Mouse (Mus musculus) MEL (cell line): Measurements from ENCODE around the gene Bmpr1a. TPM values are rescaled to one million over a fixed set of nuclear protein-coding genes. Genes with fewer than 3 reads are reported as not detected.

Experiments used
- DNase-seq: peaks from one replicate; pipeline ENCODE4 v3.0.0; 2011; ENCODE audit warnings: low read depth, low spot score
- H3K27ac ChIP-seq: 2 replicates; pipeline ENCODE4 v1.5.1; 2012; ENCODE audit warnings: low read depth, mild to moderate bottlenecking, control low read depth, low read length, moderate library complexity; ENCODE audit not compliant: control insufficient read depth
- H3K27me3 ChIP-seq, 2 experiments: fragments of 150-350 bp in 1 of 2; sonication (generic) in 1 of 2; 2 replicates each; pipeline ENCODE4 v1.6.1; 2012; ENCODE audit warnings: low read length in 2 of 2, mild to moderate bottlenecking in 2 of 2, improper control_type of control experiment in 1 of 2, moderate library complexity in 1 of 2; ENCODE audit not compliant: insufficient read depth in 2 of 2, control insufficient read depth in 1 of 2
- H3K36me3 ChIP-seq, 2 experiments: 2 replicates each; pipeline ENCODE4 v1.6.1; 2012 to 2014; ENCODE audit warnings: low read length in 2 of 2, improper control_type of control experiment in 1 of 2, inconsistent platforms in 1 of 2, mild to moderate bottlenecking in 1 of 2; ENCODE audit not compliant: insufficient read depth in 2 of 2, control insufficient read depth in 1 of 2
- H3K4me1 ChIP-seq, 2 experiments: fragments of 150-350 bp in 1 of 2; sonication (generic) in 1 of 2; 2 replicates each; pipeline ENCODE4 v1.6.1; 2012; ENCODE audit warnings: low read length in 2 of 2, improper control_type of control experiment in 1 of 2, mild to moderate bottlenecking in 1 of 2; ENCODE audit not compliant: insufficient read depth in 2 of 2, control insufficient read depth in 1 of 2
- H3K4me3 ChIP-seq, 2 experiments: fragments of 150-350 bp in 1 of 2; sonication (generic) in 1 of 2; 2 replicates each; pipeline ENCODE4 v1.5.1; 2012; ENCODE audit warnings: low read depth in 2 of 2, low read length in 2 of 2, mild to moderate bottlenecking in 2 of 2, moderate library complexity in 2 of 2, control low read depth in 1 of 2, improper control_type of control experiment in 1 of 2; ENCODE audit not compliant: control insufficient read depth in 1 of 2, insufficient read depth in 1 of 2
- H3K79me2 ChIP-seq: 2 replicates; pipeline ENCODE4 v1.6.1; 2012; ENCODE audit warnings: mild to moderate bottlenecking, low read length, moderate library complexity; ENCODE audit not compliant: control insufficient read depth, poor library complexity, insufficient read depth
- H3K9ac ChIP-seq: 2 replicates; pipeline ENCODE4 v1.6.1; 2012; ENCODE audit warnings: low read depth, mild to moderate bottlenecking, control low read depth, low read length, moderate library complexity; ENCODE audit not compliant: control insufficient read depth, poor library complexity, severe bottlenecking
- H3K9me3 ChIP-seq: fragments of 150-350 bp; sonication (generic); replicated peaks from 2 replicates; pipeline ENCODE4 v1.6.1; 2012; ENCODE audit warnings: mild to moderate bottlenecking, low read length, improper control_type of control experiment, moderate library complexity; ENCODE audit not compliant: insufficient read depth
- CHD1 ChIP-seq: IDR thresholded peaks from 2 replicates; pipeline ENCODE4 v1.6.1; 2012; ENCODE audit warnings: low read depth, mild to moderate bottlenecking, inconsistent platforms, low read length, improper control_type of control experiment
- EP300 ChIP-seq, 2 experiments: IDR thresholded peaks; 2 replicates each; pipeline ENCODE4 v1.6.1; 2011; ENCODE audit warnings: improper control_type of control experiment in 2 of 2, low read length in 2 of 2, low read depth in 1 of 2, mild to moderate bottlenecking in 1 of 2
- ETS1 ChIP-seq: IDR thresholded peaks from 2 replicates; pipeline ENCODE4 v1.6.1; 2012; ENCODE audit warnings: low read depth, mild to moderate bottlenecking, inconsistent platforms, low read length, improper control_type of control experiment, moderate library complexity
- GABPA ChIP-seq: IDR thresholded peaks from 2 replicates; pipeline ENCODE4 v1.6.1; 2012; ENCODE audit warnings: low read depth, mild to moderate bottlenecking, inconsistent platforms, low read length, improper control_type of control experiment, moderate library complexity
- GATA1 ChIP-seq: IDR thresholded peaks from 2 replicates; pipeline ENCODE4 v1.6.1; 2011; ENCODE audit warnings: low read depth, low read length, improper control_type of control experiment
- KAT2A ChIP-seq: conservative IDR thresholded peaks from 2 replicates; pipeline ENCODE4 v1.6.1; 2012; ENCODE audit warnings: low read depth, low read length, improper control_type of control experiment, inconsistent platforms
- MAX ChIP-seq: IDR thresholded peaks from 2 replicates; pipeline ENCODE4 v1.6.1; 2011; ENCODE audit warnings: low read length, improper control_type of control experiment
- MAZ ChIP-seq: IDR thresholded peaks from 2 replicates; pipeline ENCODE4 v1.6.1; 2012; ENCODE audit warnings: low read depth, mild to moderate bottlenecking, inconsistent platforms, low read length, improper control_type of control experiment
- MEF2A ChIP-seq: IDR thresholded peaks from 2 replicates; pipeline ENCODE4 v1.6.1; 2014; ENCODE audit warnings: low read depth, mild to moderate bottlenecking, inconsistent platforms, low read length, improper control_type of control experiment; ENCODE audit not compliant: poor library complexity, insufficient replicate concordance, severe bottlenecking; ENCODE audit errors: extremely low read depth
- MXI1 ChIP-seq: IDR thresholded peaks from 2 replicates; pipeline ENCODE4 v1.6.1; 2011; ENCODE audit warnings: mild to moderate bottlenecking, low read depth, low read length, improper control_type of control experiment
- MYB ChIP-seq: IDR thresholded peaks from 2 replicates; pipeline ENCODE4 v1.6.1; 2011; ENCODE audit warnings: mild to moderate bottlenecking, low read depth, low read length, improper control_type of control experiment
- MYC ChIP-seq: IDR thresholded peaks from 2 replicates; pipeline ENCODE4 v1.6.1; 2011; ENCODE audit warnings: low read depth, mild to moderate bottlenecking, low read length, improper control_type of control experiment, moderate library complexity
- NELFE ChIP-seq: IDR thresholded peaks from 2 replicates; pipeline ENCODE4 v1.6.1; 2011; ENCODE audit warnings: low read depth, low read length, improper control_type of control experiment
- NRF1 ChIP-seq: IDR thresholded peaks from 2 replicates; pipeline ENCODE4 v1.6.1; 2014; ENCODE audit warnings: low read depth, mild to moderate bottlenecking, inconsistent platforms, low read length, improper control_type of control experiment, moderate library complexity; ENCODE audit not compliant: poor library complexity, insufficient read depth, severe bottlenecking
- POLR2AphosphoS2 ChIP-seq: IDR thresholded peaks from 2 replicates; pipeline ENCODE4 v1.6.1; 2011; ENCODE audit warnings: low read length, improper control_type of control experiment
- POLR2AphosphoS5 ChIP-seq: IDR thresholded peaks from 2 replicates; pipeline ENCODE4 v1.6.1; 2012; ENCODE audit warnings: low read depth, borderline replicate concordance, mild to moderate bottlenecking, inconsistent platforms, low read length, moderate library complexity, mixed read lengths
- RCOR1 ChIP-seq: IDR thresholded peaks from 2 replicates; pipeline ENCODE4 v1.6.1; 2012; ENCODE audit warnings: low read depth, mild to moderate bottlenecking, inconsistent platforms, low read length, improper control_type of control experiment
- SIN3A ChIP-seq: IDR thresholded peaks from 2 replicates; pipeline ENCODE4 v1.6.1; 2012; ENCODE audit warnings: low read length, improper control_type of control experiment, inconsistent platforms
- SMC3 ChIP-seq: IDR thresholded peaks from 2 replicates; pipeline ENCODE4 v1.6.1; 2011; ENCODE audit warnings: low read depth, low read length, improper control_type of control experiment
- TAL1 ChIP-seq: IDR thresholded peaks from 2 replicates; pipeline ENCODE4 v1.6.1; 2012; ENCODE audit warnings: mild to moderate bottlenecking, inconsistent platforms, low read length, moderate library complexity, mixed read lengths
- TBP ChIP-seq: IDR thresholded peaks from 2 replicates; pipeline ENCODE4 v1.8.0; 2011; ENCODE audit warnings: low read depth, low read length, improper control_type of control experiment
- TCF12 ChIP-seq: IDR thresholded peaks from 2 replicates; pipeline ENCODE4 v1.6.1; 2014; ENCODE audit warnings: low read depth, mild to moderate bottlenecking, inconsistent platforms, low read length, improper control_type of control experiment, moderate library complexity
- UBTF ChIP-seq: IDR thresholded peaks from 2 replicates; pipeline ENCODE4 v1.6.1; 2012; ENCODE audit warnings: low read depth, mild to moderate bottlenecking, inconsistent platforms, low read length, improper control_type of control experiment, moderate library complexity, borderline replicate concordance; ENCODE audit not compliant: insufficient read depth
- USF1 ChIP-seq: IDR thresholded peaks from 2 replicates; pipeline ENCODE4 v1.6.1; 2014; ENCODE audit warnings: low read depth, mild to moderate bottlenecking, inconsistent platforms, low read length, improper control_type of control experiment, moderate library complexity
- USF2 ChIP-seq, 2 experiments: IDR thresholded peaks; 2 replicates each; pipeline ENCODE4 v1.6.1; 2011 to 2012; ENCODE audit warnings: improper control_type of control experiment in 2 of 2, low read length in 2 of 2, borderline replicate concordance in 1 of 2, inconsistent platforms in 1 of 2, low read depth in 1 of 2, mild to moderate bottlenecking in 1 of 2; ENCODE audit not compliant: insufficient read depth in 1 of 2
- ZC3H11A ChIP-seq: IDR thresholded peaks from 2 replicates; pipeline ENCODE4 v1.6.1; 2012; ENCODE audit warnings: low read depth, mild to moderate bottlenecking, inconsistent platforms, low read length, improper control_type of control experiment
- ZMIZ1 ChIP-seq: IDR thresholded peaks from 2 replicates; pipeline ENCODE4 v1.6.1; 2012; ENCODE audit warnings: low read depth, mild to moderate bottlenecking, inconsistent platforms, low read length, improper control_type of control experiment, moderate library complexity
- polyA plus RNA-seq, 2 experiments: library from polyadenylated mRNA; stranded (reverse) in 1 of 2; unstranded in 1 of 2; fragments of >175 nt in 1 of 2; fragments of >200 nt in 1 of 2; gene quantifications; 2 replicates each; pipeline versions ENCODE4 v1.2.1 to v1.2.4; 2012; ENCODE audit warnings: low replicate concordance in 2 of 2, low read depth in 1 of 2; ENCODE audit not compliant: insufficient read length in 2 of 2, insufficient read depth in 1 of 2, missing spikeins in 1 of 2
- total RNA-seq: library from RNA; depleted of rRNA; stranded (reverse); fragments of 300-350 nt; gene quantifications from 2 replicates; pipeline ENCODE4 v1.2.3, GENCODE M21; 2012

Gene Bmpr1a
- total and polyA plus RNA-seq, 3 experiments = 3.1 TPM; not detected in 1

- Histone ChIP-seq H3K9me3 (no peaks in the 10 kb centered on the region), H3K4me3 (no peak overlapping the region), H3K4me1 (no peaks in the 10 kb centered on the region), H3K27me3 (no peaks in the 10 kb centered on the region), H3K27ac (no peak overlapping the region), H3K79me2 (no peaks in the 10 kb centered on the region), H3K9ac (no peak overlapping the region), H3K36me3 (no peaks in the 10 kb centered on the region)
- TF ChIP-seq MYC (no peak), MAZ (no peak), KAT2A (no peak), MYB (no peak), SMC3 (no peak), ZC3H11A (no peak), NELFE (no peak), CHD1 (no peak), GATA1 (no peak), USF1 (no peak), EP300 (IDR thresholded peaks at IDR 0.05; ENCODE audit: low read depth in 1 of 2, low read length in 2 of 2) (no peak)
- DNase-seq = no peak
Observed at GRCm38 (mm10) chr14:34397871-34398270, 105.3 kb downstream of the Bmpr1a start.

DNA sequence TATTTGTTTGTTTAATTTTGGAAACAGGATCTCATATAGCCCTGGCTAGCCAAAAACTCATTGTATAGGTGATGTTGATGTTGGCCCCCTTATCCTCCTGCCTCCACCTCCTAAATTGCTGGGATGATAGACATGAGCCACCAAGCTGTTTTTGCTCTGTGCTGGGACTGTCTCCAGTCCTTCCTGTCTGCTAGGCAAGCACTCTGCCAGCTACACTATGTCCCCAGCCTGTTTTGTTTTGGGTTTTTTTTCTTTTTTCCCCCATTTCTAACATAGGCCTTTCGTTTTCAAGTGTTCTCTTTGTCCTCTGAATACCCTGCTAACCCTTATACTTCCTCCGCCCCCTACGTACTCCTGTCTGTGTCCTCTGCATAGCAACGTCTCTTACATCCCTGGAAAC, 109.8 kb downstream of the Bmpr1a start:
- H3K4me3 ChIP-seq = no peak overlapping the region
- no peak overlapping the region for H3K27ac ChIP-seq
- H3K79me2 ChIP-seq = no peaks in the 10 kb centered on the region
- no peaks in the 10 kb centered on the region for H3K4me1 ChIP-seq
- H3K9me3 ChIP-seq = no peaks in the 10 kb centered on the region
- TF ChIP-seq RCOR1 = no peak
- TF ChIP-seq CHD1 = no peak
- no peak for TF ChIP-seq MXI1
- no peak for TF ChIP-seq TAL1
- no peak for TF ChIP-seq EP300 (IDR thresholded peaks at IDR 0.05; ENCODE audit: low read depth in 1 of 2, low read length in 2 of 2)
- no peak for TF ChIP-seq SIN3A
- TF ChIP-seq POLR2AphosphoS2 = no peak
- no peak for TF ChIP-seq MAX
- TF ChIP-seq NRF1 = no peak
- TF ChIP-seq MEF2A = no peak
- TF ChIP-seq ZMIZ1 = no peak
- no peak for TF ChIP-seq ETS1
- TF ChIP-seq UBTF = no peak
- no peak for TF ChIP-seq POLR2AphosphoS5
- TF ChIP-seq TCF12 = no peak
- TF ChIP-seq USF2 (IDR thresholded peaks at IDR 0.05; ENCODE audit: borderline replicate concordance in 1 of 2, insufficient read depth in 1 of 2, low read depth in 1 of 2, low read length in 2 of 2) = no peak
- TF ChIP-seq NELFE = no peak
- no peak for TF ChIP-seq GABPA
- no peak for TF ChIP-seq KAT2A
- no peak for TF ChIP-seq TBP
- H3K36me3 ChIP-seq = no peaks in the 10 kb centered on the region
- no peaks in the 10 kb centered on the region for H3K27me3 ChIP-seq
- no peak for DNase-seq
- H3K9ac ChIP-seq = no peak overlapping the region
